Mouse (Mus musculus): ENCODE measurements around the gene Cabp4.
A peak's percentile ranks its signal among the peaks of the same experiment; 100 is the strongest.
"Not testable (repeated sequence)": the region's sequence is repeated elsewhere in the genome, so short reads cannot be mapped to it uniquely, and the experiment has no call there.

Cabp4 gene

DNA sequence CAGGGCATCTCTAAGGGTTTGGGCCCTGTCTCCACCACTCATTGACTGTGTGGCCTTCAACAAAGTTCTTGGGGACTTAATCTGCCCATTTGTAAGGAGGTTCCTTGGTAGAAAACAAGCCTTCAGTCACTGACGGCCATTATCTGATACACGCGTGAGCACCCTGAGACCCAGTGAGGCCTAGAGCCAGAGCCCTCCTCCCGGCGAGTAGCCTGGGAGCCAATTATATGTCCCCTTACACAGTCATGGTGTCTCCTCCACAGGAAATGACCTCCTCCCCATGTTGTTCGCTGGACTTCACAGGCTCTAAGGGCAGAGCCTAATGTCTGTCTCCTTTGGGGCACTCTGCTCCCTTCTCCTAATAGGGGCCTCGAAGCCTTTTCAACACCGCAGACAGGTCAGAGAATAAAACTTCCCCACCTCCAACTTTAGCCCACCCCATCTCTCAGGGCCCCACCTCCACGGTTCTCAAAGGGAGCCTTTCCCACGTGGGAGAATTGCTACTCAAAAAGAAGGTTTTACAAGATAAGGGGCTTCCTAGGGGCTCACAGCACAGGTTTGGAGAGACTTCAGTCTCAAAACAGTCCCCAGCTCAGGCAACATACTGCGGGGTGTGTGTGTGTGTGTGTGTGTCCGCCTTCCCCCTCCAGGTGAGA, 2.7 kb upstream of the Cabp4 start:
- no peak for DNase-seq

DNA sequence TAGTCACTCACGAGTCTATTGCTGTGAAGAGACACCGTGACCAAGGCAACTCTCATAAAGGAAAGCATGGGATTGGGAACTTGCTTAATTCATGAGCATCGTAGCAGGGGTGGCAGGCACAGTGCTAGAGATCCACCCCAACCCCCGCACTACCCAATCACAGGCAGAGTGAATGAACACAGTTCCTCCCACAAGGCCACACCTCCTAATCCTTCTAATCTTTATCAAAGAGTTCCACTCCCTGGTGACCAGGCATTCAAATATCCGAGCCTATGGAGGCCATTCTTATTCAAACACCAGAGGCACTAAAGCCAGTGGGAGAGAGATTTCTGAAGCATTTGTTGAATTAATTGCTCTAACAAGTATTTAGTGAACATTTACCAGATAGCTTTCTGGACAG, 2.1 kb upstream of the Cabp4 start:
- no peak for DNase-seq

DNA sequence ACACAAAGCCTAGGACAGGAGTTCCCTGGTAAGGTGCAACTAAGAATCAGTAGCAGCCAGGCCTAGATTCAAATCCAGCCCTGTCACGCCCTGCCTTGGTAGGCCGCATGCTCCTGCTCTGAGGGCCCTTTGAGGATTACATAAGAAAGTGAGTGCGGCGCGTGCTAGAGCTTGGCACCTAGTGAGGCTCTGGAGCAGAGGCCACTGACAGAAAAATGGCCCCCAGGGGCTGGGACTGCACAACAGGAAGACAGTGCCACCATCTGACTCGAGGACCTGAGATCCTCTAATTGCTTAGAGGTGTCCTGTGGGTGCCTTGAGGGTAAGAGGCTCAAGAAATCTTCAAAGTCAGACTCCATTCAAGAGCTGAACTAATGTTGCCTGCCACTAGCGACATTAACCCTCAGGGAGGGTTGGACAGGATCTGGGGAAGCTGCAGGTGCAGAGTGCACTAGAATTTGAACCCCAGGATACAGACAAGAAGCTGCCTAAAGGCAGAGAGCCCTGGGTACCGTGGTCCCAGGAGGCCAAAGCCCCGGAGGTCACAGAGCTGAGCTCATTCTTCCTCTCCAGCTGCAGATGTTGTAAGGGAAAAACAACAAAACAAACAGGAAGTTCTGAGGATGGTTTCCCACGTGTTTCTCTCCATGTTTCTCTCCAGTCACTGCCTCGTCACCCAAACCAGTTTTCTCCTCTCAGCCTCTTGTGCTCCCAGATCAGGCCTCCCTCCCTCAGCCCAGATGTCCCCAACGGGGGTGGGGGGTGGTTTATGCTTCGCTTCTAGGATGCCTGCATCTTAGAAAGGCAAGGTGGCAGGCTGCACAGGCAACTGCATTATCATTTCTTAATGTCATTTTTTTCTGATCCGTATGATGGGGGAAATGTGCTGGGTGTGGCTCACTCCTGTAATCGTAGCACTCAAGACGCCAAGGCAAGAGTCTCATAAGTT, 991 bp upstream of the Cabp4 start:
- DNase-seq, result no peak

DNA sequence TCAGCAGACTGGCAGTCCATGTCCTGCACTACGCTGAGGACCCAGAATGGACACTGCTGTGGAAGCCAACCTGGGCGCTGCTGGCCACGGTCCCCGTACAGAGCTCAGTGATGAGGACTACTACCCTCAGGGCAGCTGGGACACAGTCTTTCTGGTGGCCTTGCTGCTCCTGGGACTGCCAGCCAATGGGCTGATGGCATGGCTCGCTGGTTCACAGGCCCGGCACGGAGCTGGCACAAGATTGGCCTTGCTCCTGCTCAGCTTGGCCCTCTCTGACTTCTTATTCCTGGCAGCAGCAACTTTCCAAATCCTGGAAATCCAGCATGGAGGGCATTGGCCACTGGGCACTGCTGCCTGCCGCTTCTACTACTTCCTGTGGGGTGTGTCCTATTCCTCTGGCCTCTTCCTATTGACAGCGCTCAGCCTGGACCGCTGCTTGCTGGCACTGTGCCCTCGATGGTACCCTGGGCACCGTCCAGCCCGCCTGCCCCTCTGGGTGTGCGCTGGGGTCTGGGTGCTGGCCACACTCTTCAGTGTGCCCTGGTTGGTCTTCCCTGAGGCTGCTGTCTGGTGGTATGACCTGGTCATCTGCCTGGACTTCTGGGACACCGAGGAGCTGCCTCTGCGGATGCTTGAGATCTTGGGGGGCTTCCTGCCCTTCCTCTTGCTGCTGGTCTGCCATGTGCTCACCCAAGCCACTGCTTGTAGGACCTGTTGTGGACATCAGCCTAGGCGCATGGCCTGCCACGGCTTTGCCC, 1.2 kb downstream of the Cabp4 start:
- no peak for DNase-seq

DNA sequence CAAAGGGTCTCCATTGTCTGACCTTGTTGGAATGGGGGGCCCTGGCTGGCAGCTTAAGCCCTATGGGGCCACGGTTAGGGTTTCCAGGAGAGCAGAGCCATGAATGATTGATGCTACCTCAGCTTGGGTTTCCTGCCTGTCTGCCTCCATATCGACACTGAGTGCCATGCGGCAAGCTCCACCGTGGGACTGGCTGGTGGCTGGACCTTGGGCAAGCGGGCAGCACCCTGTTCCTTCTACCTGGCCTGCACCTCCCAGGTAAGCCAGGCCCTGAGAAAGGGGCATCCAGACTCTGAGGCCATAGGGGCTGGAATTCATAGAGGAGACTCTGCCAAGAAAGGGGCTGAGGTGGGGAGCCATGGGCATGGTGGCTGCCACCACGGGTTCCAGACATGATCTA, 3.7 kb downstream of the Cabp4 start:
- no peak for DNase-seq

DNA sequence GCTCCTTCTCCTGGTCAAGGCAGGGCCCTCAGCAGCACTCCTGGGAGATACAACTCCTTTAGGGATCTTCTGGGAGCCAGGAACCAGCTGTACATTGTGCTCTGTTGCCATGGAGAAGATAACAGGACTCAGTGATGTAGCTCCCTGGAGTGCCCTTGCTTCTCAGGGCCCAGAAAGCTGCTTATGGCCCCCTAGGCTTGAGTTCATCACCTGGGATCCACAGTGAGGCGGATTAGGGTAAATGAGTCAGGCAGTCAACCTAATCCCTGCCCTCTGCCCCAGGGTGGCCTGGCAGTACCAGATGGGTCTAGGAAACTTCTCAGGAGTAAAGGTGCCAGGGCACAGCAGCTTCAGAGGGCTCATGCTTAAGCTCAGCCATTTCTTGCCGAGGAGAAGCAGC, 4.4 kb downstream of the Cabp4 start, which contains the start of gene Gpr152:
Gene Gpr152 (plus strand): TSS at position 342 of the 400 bp plus-strand sequence.
- no peak for DNase-seq

DNA sequence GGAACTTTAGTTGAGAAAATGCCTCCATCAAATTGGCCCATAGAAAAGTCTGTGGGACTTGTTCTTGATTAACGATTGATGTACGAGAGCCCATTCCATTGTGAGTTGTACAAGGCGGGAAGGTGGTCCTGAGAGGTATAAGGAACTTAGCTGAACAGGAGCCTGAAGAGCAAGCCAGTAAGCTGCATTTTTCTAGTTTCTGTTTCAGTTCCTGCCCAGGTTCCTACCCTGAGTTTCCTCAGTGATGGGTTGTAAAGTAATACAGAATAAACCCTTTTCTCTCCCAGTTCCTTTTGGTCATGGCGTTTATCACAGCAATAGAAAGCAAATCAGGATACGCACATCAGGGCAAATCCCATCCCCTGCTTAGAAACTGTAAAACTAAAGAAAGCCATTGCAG, 5.9 kb downstream of the Cabp4 start:
- no peak for DNase-seq

DNA sequence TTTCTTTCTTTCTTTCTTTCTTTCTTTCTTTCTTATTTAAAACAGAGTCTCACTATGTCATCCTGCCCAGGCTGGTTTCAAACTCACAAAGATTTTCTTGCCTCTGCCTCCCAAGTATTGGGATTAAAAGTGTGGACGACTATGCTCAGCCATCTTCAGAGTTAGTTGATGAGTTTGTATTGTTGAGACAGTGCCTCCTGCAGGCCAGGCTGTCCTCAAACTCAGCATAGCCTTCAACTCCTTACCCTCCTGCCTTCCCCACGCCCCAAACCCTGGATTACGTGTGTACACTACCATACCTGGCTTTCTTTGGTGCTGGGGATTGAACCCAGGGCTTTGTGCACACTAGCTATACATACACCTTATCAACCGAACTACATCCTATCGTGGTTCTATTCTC, 7.4 kb downstream of the Cabp4 start:
- no peak for DNase-seq

DNA sequence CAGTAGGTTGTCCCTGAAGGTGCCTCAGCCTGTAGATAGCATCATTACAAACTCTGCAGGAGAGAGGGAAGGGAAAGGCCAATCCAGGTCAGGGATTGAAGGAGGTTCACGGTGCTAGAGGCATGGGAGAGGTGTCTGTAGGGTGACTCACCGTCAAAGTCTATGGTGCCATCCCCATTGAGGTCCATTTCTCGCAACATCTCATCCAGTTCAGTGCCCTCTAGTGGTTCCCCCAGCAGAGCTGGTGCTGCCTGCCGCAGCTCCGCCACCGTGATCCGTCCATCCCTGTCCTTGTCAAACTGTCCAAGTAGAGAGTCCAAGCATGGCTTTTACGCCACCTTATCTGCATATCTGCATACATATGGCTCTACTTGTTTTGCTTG, 7.9 kb downstream of the Cabp4 start:
- DNase-seq, result not testable (repeated sequence)

DNA sequence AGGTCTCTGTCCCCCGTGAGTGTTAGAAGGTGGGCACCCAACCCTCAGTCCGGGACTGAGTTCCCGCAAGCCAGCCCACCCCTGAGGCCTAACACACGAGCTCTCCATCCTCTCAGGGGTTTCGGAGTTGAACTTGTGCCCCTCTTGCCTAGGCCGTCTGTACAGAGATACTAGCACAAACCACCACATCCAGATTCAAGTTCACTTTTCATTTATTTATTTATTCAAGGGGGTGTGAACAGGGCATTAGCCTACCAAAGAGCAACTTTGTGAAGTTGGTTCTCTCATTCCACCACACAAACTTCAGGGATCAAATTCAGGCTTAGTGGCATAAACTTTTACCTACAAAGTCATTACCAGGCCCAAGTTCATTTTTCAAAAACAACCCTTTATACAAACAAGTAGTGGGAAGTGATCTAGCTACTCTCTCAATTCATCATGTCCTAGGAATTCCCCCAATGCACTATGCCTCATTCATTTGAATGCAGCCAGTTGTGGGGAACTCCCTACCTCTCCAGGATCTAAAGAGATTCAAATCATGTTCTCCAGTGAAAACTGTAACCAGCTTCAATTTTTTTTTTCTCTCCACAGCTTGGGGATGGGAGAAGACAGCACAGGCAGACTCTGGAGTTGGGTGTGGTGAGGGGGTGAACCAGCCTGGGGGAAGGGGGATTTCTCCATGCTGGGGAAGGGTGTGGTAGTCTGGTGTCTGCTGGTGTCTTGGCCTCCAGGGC, 8.4 kb downstream of the Cabp4 start:
- DNase-seq, result not testable (repeated sequence)

DNA sequence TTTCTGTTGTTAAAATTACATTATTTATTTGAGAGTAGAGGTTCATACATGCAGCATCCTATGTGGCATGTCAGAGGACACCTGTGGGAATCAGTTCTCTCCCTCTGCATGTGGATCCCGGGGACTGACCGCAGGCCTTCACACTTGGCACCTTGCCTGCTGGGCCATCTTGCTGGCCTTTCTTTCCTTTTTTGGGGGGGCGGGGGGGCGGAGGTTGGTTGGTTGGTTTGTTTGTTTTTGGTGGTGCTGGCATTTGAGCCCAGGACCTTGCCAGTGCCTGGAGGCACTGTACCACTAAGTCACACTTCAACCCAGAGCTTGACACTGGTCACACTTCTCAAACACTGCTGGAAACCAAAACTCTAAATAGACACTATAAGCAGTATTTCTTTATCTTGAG, 9.5 kb downstream of the Cabp4 start:
- no peak for DNase-seq

DNA sequence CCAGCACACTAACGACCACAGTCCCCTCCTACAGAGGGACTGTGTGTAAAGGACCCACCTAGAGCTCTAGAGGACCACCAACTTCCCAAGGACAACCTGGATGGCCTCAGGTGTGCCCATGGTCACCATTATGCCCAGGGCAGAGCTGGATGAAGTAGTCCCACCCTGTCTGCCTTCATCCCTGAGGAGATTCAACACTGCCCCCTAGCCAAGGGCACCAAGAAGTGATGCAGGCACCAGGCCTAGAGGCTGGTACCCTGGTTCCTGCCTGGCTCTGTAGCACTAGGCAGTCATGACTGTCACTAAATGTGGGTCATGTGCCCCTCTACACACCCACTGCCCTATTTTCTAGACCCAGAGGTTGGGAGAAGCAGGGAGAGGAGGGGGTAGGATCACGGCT, 12.1 kb downstream of the Cabp4 start:
- no peak for DNase-seq

DNA sequence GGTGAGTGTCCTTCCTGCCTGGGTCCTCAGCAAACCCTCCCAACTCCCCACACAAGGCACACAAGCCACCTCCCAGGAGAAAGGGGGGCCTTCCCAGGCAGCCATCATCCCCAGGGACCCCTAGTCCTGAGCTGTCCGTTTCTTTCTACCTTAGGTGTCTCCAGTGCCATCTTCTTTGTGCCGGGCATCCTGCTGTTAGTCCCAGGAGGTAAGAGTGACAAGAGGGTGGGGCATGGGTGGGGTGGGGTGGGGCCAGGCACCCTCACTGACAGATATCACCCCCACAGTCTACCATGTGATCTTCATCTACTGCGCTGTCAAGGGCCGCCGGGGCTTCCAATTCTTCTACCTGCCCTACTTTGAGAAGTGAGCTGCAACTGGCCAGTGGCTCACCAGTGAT, 12.8 kb downstream of the Cabp4 start:
- no peak for DNase-seq

DNA sequence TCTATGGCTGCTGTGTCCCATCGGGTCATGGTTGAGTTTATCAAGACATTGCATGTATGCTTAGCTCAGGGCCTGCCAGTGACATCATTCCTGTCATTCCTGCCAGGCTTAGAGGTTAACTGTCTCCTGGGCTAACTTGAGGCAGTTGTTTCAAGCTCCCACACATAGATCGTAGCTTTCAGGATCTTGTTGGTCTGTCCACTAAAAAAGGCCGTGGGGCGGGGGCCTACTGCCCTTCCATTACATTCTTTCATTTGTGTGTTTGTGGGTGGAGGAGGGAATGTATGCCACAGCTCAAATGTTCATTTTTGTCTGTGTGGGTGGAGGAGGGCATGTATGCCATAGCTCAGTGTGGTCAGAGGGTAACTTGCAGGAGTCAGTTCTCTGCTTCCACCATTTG, 13.7 kb downstream of the Cabp4 start:
- DNase-seq, result no peak

DNA sequence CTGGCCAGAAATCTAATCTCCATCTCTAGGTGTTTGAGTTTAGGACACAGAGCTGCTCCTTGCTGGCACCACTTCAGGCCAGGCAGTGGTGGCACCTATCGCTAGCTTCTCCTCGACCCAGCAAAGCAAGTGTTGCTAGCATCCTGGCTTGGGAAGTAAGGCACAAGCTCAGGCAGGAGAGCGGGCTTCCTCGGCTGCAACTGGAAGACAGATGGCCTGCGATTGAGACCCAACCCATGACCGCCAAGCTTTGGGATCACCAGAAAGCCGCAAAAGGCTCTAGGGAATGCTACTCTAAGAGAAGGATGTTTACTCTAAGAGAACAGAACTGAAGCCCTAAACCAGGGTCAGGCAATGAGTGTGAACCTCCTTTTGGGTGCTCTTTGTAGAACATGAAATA, 14.4 kb downstream of the Cabp4 start:
- no peak for DNase-seq

DNA sequence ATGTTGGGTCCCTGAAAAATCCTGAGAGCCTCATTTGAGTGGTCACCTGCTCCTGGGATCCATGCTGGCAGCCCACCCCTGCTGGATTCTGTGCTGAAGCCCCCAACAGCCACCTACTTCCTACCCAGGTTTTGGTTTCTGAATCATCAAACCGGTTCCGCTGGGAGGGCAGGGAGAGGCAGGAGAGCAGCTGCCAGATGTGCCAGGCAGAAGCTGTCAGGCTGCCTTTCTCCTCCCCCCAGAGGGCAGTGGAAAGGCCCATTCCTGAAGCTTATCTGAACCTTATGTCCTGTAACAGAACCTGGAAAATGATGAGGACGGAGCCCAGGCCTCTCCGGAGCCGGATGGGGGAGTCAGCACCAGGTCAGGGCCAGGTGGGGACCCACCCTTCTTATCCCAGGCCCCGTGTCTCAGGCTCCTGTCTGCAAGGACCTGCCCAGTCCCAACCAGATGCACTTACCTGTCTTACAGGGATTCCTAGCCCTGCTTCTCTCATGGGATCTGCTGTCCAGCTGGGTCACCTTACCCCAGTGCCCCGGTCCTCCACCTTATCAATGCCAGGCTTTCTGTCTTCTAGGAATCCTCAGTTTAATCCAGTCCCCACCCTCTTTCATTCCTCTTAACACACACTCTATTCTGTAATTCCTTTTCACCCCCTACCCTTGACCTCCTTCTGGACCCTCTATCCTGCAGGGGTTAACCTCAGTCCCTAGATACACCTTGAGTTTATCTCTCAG, 16.9 kb downstream of the Cabp4 start:
- DNase-seq, result peak; percentile 32

DNA sequence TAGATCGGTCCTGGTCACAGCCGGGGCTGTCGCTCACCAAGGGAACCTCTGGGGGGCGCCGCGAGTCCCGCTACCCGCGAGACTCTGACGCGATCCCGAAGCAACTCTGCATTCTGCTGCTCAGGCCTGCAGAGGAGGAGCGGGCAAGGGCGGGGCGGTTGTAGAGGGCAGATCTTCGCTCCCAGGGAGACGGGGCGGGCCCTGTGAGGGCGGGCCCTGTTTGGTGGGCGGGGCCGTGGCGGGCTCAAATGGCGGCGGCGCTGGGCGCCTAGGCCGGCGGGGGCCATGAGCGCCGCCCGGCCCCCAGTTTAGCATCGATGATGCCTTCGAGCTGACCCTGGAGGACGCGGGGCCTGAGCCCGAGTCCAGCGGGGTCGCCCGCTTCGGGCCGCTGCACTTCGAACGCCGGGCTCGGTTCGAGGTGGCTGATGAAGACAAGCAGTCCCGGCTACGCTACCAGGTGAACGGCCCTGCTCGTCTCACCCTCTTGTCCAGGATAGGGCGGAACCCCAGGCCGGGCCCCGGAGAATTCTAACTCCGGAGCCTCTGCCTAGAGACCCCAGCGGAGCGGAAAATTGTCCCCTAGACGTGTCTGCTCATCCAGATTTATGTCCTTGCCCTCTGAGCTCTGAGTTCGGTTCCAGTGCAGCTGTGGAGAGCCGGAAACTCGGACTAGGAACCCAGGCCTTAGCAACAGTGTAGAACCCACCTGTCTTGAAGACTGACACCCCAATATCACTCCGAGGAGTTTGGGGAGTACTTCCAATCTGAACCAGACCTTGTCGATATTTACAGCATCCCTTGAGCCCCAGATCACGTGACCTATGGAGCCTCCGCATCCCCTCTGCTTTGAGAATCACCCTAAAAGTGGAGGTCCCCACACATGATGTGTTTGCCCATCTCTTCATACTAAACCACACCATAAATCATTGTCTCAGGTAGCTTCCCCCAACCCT, 17.8 kb downstream of the Cabp4 start, which contains the start of gene Aip:
Gene Aip (minus strand): TSS at position 118 of the 956 bp plus-strand sequence.
- peak; percentile 98 for DNase-seq

DNA sequence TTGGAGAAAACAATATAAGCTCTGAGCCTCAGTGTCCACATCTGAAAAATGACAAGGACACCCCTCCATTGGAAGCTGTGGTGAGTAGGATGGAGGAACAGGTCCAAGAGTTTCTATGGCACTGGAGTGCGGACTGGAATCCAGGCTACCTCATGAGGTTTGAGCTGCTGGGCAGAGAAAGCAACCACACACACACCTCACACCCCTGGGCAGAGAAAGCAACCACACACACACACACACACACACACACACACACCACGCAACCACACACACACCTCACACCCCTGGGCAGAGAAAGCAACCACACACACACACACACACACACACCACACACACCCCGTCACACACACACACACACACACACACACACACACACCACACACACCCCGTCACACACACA, 18.6 kb downstream of the Cabp4 start:
- peak; percentile 37 for DNase-seq

DNA sequence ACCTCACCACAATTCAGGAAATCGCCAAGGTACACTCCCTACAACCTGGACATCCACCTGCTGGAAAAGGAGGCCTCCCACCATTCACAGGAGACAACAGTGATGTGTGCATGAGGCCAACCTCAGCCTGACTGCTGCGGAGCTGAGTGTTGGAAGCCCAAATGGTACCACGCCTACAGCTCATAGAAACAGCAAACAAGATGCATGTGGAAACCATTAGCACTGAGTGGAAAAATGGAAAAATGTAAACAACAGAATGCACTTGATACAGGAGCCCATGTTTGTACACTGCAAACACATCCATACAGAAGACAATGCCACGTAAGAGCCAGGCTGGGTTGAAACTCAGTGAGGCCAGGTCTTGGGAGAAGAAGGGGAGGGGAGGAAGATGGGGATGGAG, 19.4 kb downstream of the Cabp4 start:
- DNase-seq, result no peak

DNA sequence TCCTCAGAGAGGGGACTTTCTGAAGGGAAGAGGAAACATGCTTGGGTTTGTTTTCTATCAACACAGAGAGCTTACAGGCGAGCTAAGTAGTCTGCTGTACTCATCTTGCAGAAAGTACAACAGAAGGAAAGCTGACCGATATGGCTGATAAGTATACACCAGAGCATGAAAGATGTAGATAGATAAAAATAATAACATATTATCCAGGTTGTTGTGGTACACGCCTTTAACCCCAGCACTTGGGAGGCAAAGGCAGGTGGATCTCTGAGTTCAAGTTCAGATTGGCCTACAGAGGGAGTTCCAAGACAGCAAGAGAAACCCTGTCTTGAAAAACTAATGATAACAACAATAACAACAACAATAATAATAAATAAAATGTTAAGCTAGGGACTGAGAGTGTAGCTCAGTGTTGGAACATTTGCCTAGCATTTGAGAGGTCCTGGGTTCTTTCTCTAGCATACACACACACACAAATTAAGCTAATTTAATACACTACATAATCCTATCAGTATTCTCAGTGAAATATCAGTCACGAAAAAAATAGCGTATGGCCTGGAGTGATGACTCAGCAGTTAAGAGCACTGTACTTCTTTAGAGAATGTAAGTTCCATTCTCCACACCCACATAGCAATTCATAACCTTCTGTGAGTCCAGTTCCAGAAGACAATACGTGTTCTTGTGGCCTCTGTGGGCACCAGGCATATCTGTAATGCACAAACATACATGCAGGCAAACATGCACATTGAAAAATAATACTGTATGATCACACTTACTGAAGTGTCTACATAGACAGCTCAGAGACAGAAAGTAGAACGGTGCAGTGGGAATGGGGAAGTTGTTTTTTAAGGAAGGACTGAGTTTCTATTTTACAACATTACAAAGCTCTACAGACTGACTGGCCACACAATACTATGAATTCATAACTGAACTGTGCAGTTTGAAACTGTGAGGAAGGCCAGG, 21.1 kb downstream of the Cabp4 start:
- no peak for DNase-seq

Measured in right cerebral cortex, postnatal 25 days (tissue).